Comparison of ENCODE assay signal across 17 mouse cellular contexts in the genomic region with DNA sequence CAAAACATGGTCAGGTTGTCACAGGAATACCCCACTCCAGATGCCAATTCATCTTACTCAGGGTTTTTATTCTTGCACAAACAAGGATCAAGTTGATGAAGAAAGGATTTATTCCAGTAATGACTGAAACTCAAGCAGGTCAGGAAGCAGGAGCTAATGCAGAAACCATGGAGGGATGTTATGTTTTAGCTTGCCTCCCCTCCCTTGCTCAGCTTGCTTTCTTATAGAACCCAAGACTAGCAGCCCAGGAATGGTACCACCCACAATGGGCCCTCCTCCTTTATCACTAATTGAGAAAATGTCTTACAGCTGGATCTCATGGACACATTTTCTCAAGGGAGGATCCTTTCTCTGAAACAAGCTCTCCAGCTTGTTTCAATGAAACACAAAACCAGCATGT.
"Had no signal": no experiment of that assay in that cellular context is flagged by ENCODE, and none has a peak within 500 bp of the region (broad histone marks: within the 10 kb centered on the region; RNA-seq: fewer than 3 reads in every experiment).

No protein-coding gene starts in this region.

- H3K27ac ChIP-seq: lung, embryonic 15.5 days; macrophage; midbrain, embryonic 13.5 days; midbrain, embryonic 15.5 days; neural tube, embryonic 12.5 days had no signal

- H3K4me1 ChIP-seq: lung, embryonic 15.5 days; megakaryocyte, embryonic 14.5 days; midbrain, embryonic 13.5 days; midbrain, embryonic 15.5 days; neural tube, embryonic 12.5 days had no signal

- ATAC-seq: lung, postnatal 0 days; midbrain, embryonic 13.5 days; midbrain, embryonic 15.5 days had no signal

- H3K4me2 ChIP-seq: lung, embryonic 15.5 days; midbrain, embryonic 11.5 days; midbrain, embryonic 13.5 days; midbrain, embryonic 15.5 days; neural tube, embryonic 12.5 days had no signal

- H3K9ac ChIP-seq: lung, embryonic 15.5 days; midbrain, embryonic 13.5 days; midbrain, embryonic 15.5 days; neural tube, embryonic 12.5 days had no signal

- H3K4me3 ChIP-seq: lung, embryonic 15.5 days; megakaryocyte, embryonic 14.5 days; midbrain, embryonic 13.5 days; midbrain, embryonic 15.5 days; neural tube, embryonic 12.5 days had no signal

- H3K36me3 ChIP-seq: lung, embryonic 15.5 days; midbrain, embryonic 13.5 days; midbrain, embryonic 15.5 days; neural tube, embryonic 12.5 days had no signal

- H3K9me3 ChIP-seq: lung, embryonic 15.5 days; megakaryocyte, embryonic 14.5 days; neural tube, embryonic 12.5 days had no signal

- DNase-seq: lung, adult 2 months; lung, postnatal 14 days; lung, postnatal 36 days; right cerebral cortex, postnatal 25 days; right cerebral cortex, postnatal 4 days; spleen, adult 18-20 months; thymus, adult 18-20 months; thymus, postnatal 14 days; thymus, postnatal 36 days had no signal

- H3K27me3 ChIP-seq: lung, embryonic 15.5 days; megakaryocyte, embryonic 14.5 days; midbrain, embryonic 13.5 days; midbrain, embryonic 15.5 days; neural tube, embryonic 12.5 days had no signal
